Mouse (Mus musculus): ENCODE data around the gene Crhr1.

Crhr1 gene

DNA sequence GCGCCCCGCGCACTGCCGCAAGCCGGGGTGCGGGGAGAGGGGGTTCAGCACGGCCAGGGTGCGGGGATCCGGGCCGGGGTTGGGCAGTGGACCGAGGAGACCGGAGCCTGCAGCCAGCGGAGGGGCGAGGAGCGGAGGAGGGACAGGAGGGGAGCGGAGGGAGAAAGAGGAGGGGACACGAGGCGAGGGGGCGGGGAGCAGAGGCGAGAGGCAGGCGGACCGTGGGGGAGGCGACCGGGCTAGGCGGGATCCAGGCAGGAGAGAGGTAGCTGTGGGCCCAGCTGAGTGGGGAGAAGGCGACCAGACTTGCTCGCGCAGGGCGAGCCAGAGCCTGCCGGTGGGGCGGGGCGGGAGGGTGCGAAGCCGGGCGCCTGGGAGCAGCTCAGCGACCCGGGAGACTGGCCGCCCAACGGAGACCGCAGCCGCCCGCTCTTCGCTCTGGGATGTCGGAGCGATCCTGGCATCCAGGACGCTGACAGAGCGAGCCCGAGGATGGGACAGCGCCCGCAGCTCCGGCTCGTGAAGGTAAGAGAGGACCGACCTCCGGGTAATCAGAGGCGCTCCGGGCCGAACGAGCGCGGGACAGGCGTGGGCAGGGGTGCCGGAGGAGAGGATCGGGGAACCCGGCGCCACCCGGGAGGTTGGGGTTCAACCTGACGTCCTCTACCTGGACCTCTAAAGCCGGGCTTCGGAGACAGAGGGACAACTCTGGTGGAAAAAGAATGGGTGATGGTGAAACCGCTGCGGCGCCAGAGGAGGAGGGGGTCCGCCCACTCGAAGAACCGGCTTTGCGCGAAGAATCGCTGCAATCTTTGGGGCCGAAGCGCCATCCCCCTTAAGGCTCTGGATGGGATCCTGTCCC lies at the start of gene Crhr1:
Crhr1 (plus strand) TSS at position 276 of the 862 bp plus-strand sequence.
- DNase-seq (ENCODE audit: low read depth in 2 of 2, low spot score in 2 of 2): no peak

- no peak for DNase-seq (ENCODE audit: low read depth in 2 of 2, low spot score in 2 of 2)
These were observed 49.4 kb upstream of the Crhr1 start for GRCm38 (mm10) chr11:104083248-104083647.

DNA sequence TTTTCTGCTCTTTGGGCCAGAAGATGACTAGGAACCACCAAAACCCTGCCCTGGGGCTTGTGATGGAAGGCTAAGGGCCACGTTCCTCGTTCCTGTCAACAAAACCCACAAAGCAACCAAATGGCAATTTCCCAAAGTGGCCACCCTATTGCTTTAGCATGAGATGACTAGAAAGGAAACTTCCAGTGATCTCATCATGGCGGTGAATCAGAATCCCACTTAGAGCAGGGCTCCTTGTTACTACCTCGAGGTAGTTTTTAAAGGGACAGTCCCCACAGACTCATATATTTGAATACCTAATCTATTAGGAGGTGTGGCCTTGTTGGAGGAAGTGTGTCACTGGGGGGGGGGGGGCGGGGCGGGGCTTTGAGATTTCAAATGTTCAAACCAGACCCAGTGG lies 48.9 kb upstream of the Crhr1 start:
- DNase-seq (ENCODE audit: low read depth in 2 of 2, low spot score in 2 of 2): no peak

- no peak for DNase-seq (ENCODE audit: low read depth in 2 of 2, low spot score in 2 of 2)
These were observed 44.1 kb upstream of the Crhr1 start for GRCm38 (mm10) chr11:104088519-104088918.

DNA sequence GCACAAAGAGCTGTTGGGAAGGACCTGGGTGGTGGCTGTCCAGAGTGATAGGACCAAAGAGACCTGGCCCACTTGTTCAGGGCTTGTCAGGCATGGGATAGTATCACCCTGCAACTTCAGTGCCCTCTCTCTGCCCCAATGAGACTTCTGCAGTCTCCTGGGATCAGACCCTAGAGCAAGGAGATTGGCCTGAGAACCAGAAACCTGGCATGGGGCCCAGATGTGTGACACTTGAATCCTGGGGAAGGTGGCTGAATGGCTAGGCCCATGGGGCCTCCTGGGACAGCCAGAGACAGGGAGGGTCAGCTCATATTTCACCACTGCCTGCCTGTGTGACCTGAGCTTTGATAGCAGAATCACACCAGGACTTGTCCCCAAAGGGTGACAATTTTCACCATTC lies 41.9 kb upstream of the Crhr1 start:
- DNase-seq (ENCODE audit: low read depth in 2 of 2, low spot score in 2 of 2): no peak

GRCm38 (mm10) chr11:104095151-104095550 lies 37.5 kb upstream of the Crhr1 start:
- no peak for DNase-seq (ENCODE audit: low read depth in 2 of 2, low spot score in 2 of 2)

- DNase-seq (ENCODE audit: low read depth in 2 of 2, low spot score in 2 of 2): no peak
These were observed 36.1 kb upstream of the Crhr1 start for GRCm38 (mm10) chr11:104096536-104096935.

GRCm38 (mm10) chr11:104099542-104099941 lies 33.1 kb upstream of the Crhr1 start:
- DNase-seq (ENCODE audit: low read depth in 2 of 2, low spot score in 2 of 2): no peak

GRCm38 (mm10) chr11:104102641-104103040 lies 30.0 kb upstream of the Crhr1 start:
- DNase-seq (ENCODE audit: low read depth in 2 of 2, low spot score in 2 of 2): no peak

- no peak for DNase-seq (ENCODE audit: low read depth in 2 of 2, low spot score in 2 of 2)
These were observed 26.3 kb upstream of the Crhr1 start for GRCm38 (mm10) chr11:104106329-104106728.

DNA sequence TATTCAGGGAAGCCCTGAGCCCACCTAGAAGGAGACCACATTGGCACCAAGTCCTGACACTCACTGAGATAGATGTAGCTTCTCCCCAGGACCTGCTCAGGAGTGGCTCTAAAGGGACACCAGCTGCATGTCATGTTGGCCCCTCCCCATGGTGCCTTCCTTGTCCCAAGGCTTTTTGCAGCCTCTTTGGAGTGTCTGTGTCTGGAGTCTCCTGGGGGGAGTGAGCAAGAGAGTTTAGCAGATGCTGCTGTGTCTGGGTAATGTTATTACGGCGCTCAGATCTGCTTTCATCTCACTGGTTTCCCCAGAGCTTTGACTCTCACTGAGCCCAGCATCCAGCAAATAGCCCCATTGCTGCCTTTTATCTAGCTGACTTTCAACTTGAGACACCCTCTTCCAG lies 25.7 kb upstream of the Crhr1 start:
- no peak for DNase-seq (ENCODE audit: low read depth in 2 of 2, low spot score in 2 of 2)

- DNase-seq (ENCODE audit: low read depth in 2 of 2, low spot score in 2 of 2): no peak
These were observed 22.3 kb upstream of the Crhr1 start for GRCm38 (mm10) chr11:104110366-104110765.

DNA sequence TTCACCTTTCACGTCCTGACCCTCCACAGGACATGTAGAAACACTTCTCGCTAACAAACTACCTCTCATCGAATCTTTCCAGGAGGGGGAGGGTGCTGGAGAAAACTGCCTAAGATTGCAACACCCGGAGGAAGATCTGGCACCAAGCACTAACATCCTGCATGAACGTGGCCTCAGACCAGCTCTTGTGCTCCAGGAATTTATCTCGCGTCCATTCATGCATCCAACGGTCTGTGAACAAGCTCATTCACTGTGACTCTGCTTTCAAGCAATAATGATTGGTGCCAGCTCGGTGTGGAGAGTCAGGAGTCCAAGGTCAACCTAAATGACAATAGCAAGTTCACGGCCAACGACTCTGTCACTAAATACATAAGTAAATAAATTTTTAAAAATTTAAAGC lies 20.8 kb upstream of the Crhr1 start:
- no peak for DNase-seq (ENCODE audit: low read depth in 2 of 2, low spot score in 2 of 2)

DNA sequence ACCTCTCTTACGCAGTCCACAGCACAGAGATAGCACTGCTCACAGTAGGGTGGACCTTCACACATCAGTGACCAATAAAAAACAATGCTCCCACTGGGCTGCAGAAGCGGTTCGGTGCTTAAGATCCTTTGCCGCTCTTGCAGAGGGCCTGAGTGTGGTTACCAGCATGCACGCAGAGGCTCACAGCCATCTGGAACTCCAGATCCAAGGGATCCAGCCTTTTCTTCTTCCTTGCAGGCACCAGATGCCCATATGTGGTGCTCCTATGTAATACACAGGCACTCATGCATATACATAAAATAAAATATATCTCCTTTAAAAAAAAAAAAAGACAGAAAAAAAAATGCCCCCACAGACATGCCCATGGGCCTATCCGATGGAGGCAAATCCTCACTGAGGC lies 19.0 kb upstream of the Crhr1 start:
- no peak for DNase-seq (ENCODE audit: low read depth in 2 of 2, low spot score in 2 of 2)

DNA sequence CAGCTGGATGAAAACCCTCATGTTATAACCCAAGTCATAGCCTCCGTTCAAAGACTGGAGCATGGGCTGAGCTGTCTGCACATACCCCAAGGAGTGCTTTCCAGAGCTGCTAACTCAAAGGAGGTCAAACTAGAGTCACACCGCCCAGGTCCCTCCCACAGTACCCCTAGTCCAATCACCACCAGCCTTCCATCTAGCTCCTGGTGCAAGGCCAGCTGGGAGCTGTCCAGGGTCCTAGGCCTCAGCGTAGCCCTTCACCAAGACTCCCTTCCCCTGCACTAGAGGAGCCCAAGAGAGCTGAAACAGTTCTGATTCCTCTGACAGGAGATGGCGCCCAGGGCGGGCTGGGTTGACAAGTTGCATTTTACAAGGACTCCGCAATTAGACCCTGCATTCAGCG lies 18.0 kb upstream of the Crhr1 start:
- no peak for DNase-seq (ENCODE audit: low read depth in 2 of 2, low spot score in 2 of 2)

DNA sequence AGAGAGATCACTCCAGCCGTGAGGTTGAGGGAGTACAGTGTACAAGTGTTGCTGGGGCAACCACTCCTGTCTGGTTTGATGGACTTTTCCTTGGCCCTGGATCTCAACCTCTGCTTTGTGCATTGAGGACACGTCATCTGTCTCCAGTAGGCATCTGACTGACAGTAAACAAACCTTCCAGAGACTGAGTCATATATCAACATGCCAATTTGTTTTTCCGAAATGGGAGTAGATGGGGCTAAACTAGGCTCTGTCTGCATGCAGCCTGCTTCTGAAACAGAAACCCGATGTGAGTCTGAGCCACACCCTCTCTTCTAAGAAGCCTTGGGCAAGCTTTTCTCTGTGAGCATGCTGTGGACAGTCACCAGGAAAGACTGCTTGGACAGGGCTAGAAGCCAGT lies 14.3 kb upstream of the Crhr1 start:
- no peak for DNase-seq (ENCODE audit: low read depth in 2 of 2, low spot score in 2 of 2)

- no peak for DNase-seq (ENCODE audit: low read depth in 2 of 2, low spot score in 2 of 2)
These were observed 9.7 kb upstream of the Crhr1 start for GRCm38 (mm10) chr11:104122966-104123365.

- no peak for DNase-seq (ENCODE audit: low read depth in 2 of 2, low spot score in 2 of 2)
These were observed 9.2 kb upstream of the Crhr1 start for GRCm38 (mm10) chr11:104123479-104123878.

GRCm38 (mm10) chr11:104124582-104124981 lies 8.1 kb upstream of the Crhr1 start:
- no peak for DNase-seq (ENCODE audit: low read depth in 2 of 2, low spot score in 2 of 2)

DNA sequence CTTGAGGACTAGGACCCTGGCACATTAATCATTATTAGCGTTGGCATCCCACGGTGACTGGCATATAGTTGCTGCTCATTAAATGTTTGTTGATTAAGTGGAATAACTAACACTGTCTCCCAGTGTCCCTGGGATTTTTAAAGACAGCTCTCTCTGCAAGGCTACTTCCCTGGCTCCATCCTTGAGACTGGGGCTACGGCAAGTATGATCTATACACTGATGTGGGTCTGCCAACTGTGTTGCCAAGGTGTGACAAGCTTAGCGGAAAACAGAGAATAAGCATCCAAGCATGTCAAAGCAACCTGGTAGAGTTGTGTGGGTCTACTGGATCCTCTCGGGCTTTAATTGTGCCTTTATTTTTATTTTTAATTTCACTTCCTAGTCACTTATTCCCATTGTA lies 3.2 kb upstream of the Crhr1 start:
- DNase-seq (ENCODE audit: low read depth in 2 of 2, low spot score in 2 of 2): no peak

- DNase-seq (ENCODE audit: low read depth in 2 of 2, low spot score in 2 of 2): no peak
These were observed 1.7 kb upstream of the Crhr1 start for GRCm38 (mm10) chr11:104130721-104131647.

- DNase-seq (ENCODE audit: low read depth in 2 of 2, low spot score in 2 of 2): no peak
These were observed 899 bp upstream of the Crhr1 start for GRCm38 (mm10) chr11:104131756-104132155.

Measured in CD8-positive naive resting alpha-beta T cell, adult 2 months (primary cell).